Mouse (Mus musculus) brain, embryonic 14.5 days (tissue): ENCODE data around the gene Med15.

Source experiments
- CTCF ChIP-seq: fragments of 200-500 bp; IDR thresholded peaks from 2 replicates; pipeline ENCODE4 v1.5.1; 2012; ENCODE audit warnings: inconsistent platforms, mild to moderate bottlenecking, moderate library complexity, borderline replicate concordance; ENCODE audit not compliant: insufficient read depth, insufficient read length; ENCODE audit errors: extremely low read depth
- POLR2A ChIP-seq: fragments of 200-500 bp; IDR thresholded peaks from 2 replicates; pipeline ENCODE4 v1.6.1; 2012; ENCODE audit warnings: mild to moderate bottlenecking, inconsistent platforms, borderline replicate concordance; ENCODE audit not compliant: poor library complexity, insufficient read depth, insufficient read length, severe bottlenecking; ENCODE audit errors: extremely low read depth

- TF ChIP-seq POLR2A = no peak
- no peak for TF ChIP-seq CTCF
Measured at GRCm38 (mm10) chr16:17653601-17654000, 79.1 kb downstream of the Med15 start.
